Mouse (Mus musculus): Measurements from ENCODE around the gene Mid1.

Gene Mid1

DNA sequence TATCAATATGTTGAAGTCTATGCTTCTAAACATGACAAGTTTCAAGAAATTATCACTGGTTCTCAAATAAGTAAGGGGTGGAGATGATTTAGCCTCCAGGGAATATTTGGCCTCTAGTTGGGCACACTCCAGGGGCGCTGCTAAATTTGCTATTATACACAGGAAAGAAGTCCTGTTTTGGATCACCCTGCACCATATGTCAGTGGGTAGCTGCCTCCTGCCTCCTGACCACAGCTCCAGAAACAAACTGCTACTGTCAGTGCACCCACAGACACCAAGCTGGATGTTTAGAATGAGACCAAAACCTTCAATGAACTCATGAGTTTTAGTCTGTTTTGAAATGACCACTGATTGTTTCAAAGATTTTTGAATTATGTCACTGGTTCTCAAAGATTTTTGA is 128.7 kb downstream of the Mid1 start:
- DNase-seq (ENCODE audit: low spot score in 2 of 2): no peak

DNA sequence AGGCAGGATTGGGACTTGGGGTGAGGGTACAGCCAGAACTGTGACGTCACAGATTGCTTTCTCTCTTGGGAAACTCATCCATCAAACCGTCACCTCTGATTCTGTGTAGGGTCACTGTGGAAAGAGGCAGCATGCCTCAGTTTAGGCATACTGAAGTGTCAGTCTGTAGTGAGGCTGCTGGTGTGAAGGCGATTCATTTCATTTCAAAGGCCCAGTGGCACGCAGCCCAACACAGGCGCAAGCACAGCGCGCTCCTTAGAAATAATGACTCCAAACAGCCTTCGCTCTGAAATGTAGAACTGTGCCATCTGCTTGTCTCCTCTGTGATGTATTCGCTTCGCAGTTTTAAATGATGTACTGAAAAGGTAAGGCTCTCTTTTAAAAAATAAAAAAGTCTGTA is 141.9 kb downstream of the Mid1 start:
- DNase-seq (ENCODE audit: low spot score in 2 of 2): peak in 1 of 2 experiments; percentile 4

DNA sequence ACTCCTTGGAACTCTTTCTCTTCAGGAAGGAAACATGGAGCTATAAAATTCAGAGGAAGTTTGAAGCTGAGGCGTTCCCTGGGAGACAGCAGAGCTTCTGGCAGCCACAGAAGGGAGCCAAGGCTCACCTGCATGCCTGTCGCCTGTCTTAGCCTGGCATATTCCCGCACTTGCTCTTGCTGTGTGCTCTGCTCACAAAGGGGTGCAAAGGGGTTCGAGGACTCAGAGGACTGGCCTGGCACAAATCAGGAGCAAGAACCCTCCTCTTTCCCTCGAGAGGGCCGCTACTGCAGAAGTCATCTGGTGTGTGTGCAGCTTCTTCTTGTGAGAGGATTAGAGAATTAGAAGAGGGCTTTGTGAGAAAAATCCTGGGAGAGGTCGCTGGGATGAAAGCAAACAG is 142.7 kb downstream of the Mid1 start:
- DNase-seq (ENCODE audit: low spot score in 2 of 2): no peak

DNA sequence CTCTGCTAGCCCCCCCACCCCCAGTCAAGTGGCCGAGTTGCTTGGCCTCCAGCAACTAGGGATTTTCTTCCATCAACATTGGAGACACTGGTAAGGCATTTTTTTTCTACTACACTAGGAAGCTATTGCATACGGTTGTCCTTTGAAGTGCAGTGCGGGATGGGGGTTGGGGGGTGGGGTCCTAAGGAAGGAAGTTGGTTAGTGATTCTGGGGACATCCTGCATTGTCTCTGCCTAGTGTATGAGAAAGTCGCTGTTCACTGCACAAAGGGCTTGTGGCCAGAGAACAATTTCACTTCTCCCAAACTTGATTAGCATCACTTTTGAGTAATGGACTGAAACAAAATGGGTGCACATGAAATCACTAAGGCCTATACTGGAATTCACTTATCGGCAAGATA is 143.1 kb downstream of the Mid1 start:
- no peak for DNase-seq (ENCODE audit: low spot score in 2 of 2)

DNA sequence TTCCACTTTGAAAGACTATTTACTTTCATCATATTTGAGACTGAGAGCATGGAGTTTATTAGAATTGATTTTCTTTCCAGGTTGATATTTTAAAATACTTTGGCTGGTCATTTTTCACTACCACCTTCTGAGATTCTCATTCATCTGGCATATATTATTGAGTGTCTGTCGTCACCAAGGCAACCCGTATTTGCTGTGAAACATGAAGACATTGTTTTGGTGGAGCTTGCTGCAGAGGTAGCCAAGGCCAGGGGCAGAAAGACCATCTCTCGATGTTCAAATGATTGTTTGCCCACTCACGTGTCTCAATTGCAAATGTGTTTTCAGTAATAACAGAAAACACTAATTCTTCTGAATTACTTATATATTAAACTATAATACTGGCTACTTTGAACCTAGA is 145.1 kb downstream of the Mid1 start:
- DNase-seq (ENCODE audit: low spot score in 2 of 2): no peak

DNA sequence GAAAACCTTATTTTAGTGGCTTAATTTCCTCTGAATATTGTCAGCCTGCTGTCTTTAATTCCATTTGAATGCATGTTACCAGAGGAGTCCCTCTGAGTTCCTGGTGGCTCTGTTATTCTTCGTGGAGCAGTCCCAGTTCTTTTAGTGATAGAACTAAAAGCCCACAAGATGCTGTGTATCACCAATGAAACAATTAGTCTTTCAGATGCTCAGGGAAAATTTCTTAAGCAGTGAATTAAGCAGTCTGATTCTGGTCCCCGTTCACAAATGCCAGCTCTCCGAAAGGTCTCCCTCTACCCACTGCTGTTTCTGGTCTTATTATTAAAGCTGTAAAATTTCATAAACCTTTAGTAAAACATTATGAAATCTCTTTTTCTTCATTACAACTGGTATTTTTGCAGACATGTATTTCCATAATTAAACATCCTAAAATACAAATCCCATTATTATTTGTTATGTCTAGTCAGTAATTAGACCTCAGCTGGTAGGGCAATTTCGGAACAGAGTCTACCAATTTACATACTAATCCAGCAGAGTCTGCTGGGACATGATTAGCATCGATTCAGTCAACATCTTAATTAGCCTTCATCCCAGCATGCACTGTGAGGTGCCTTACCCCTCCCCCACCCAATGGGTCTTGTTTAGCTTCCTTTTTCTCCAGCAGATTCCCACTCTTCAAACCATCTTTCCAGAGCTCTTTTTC is 153.1 kb downstream of the Mid1 start:
- DNase-seq (ENCODE audit: low spot score in 2 of 2): no peak

DNA sequence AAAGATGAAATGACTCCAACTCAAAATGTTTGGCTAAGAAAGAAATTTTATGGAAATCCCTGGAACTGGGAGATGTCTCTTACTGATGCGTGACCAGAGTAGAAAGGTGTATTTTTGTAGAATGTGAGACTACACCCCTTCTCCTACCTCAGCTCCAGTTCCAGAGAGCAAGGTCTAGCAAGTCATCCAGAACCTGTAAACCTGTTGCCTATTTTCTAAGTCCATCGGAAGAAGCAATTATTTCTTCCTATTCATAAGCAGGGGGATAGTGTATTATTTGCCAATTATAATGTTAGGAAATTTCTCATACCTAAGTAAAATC is 153.6 kb downstream of the Mid1 start:
- no peak for DNase-seq (ENCODE audit: low spot score in 2 of 2)

DNA sequence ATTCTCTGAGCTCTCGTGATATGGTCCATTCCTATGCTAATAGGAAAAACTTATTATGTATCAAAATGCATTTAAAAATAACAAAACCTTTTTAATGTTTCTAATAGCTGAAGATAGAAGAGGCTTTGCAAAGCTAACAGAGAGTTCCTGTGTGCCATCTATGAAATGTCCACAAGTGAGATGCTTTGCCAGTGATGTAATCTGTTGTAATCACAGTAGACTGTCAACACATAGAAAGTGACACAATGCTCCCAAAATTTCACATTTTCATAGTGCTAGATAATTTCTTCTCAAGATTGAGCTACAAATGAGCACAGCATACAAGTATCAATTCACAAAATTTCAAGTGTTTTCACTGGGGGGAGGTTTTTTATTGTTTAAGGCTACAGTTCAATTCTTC is 158.3 kb downstream of the Mid1 start:
- DNase-seq (ENCODE audit: low spot score in 2 of 2): no peak

DNA sequence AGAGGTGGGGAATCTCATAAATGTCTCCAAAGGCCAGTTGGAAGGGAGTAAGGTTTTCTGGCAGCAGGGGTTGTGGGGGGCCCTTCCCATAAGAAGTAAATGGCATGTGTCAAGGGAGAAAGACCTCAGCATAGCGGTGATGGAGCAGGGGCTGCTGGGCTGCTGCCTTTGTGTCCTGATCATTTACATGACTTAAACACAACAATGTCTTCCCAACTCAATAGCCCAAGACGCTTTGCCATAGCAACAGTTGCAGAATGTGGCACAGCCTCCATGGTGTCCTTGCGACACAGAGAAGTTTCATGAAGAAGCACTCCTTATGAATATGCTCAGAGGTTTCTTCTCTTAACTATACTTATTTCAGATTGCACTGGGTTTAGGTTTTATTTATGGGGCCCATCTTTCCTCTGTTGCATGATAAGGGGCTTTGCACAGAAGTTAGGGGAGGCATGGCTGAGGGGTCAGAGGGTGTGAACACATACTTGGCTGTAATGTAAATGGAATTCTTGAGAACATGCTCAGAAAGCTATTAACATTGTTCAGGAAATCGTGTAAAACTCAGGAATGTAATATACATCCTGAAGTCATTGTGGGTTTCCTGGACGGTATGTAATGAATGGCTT is 159.3 kb downstream of the Mid1 start:
- no peak for DNase-seq (ENCODE audit: low spot score in 2 of 2)

DNA sequence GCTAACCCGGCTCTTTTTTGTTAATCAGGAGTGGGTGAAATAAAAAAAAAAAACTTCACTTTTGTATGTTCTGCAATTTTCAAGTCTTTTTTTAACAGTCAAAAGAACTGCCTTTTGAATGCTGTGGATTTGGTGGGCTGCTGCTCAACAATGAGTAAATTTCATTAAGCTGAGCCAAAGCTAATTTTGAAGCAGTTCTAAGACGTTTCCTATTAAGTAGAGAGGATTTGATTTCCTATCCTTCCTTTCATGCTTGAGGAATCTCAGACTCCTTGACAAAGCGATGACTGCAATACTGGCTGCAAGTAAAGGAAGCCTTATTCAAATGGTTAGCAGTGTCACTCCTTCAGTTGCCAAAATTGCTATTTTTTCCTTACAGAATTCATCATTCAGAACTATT is 161.2 kb downstream of the Mid1 start:
- no peak for DNase-seq (ENCODE audit: low spot score in 2 of 2)

DNA sequence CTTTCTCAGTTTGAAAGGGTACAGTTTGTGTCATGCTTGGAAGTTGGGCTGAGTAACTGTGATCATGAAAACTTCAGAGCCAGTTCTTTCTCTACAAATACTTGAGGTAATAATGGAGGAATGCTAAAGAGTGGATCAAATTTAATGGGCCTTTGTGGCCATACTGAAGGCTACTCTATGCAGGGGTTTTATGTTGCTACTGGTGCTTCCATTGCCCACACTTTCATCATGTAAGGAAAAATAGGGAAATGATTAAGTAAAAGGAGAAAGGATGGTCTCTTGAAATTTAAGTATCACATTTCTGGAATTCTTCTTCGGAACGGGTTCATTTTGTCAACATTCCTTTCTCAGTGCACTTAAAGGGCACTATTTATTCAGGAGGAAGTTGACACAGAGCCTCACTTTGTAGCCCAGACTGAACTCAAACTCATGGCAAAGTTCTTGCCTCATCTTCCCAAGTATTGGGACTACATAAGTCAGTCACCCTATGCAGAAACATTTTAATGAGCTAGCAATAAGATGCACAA is 176.3 kb downstream of the Mid1 start:
- no peak for DNase-seq (ENCODE audit: low spot score in 2 of 2)

DNA sequence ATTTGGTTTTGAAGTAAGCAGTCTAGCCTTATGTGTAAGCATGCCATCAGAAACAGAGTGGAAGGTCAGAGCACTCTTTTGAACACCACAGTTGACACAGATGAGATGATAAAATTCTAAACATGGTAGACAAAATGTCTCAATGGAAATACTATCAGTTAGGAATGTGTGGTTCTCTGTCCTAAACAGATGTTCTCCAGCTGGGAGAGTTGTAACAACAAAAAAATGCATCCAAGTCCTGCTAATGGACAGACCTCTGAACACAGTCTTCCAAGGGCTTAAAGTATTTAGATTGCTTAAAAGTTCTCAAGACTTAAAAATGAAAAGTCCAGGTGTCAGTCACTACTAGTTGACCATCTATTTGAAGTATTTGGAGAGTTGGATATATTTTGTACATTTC is 177.4 kb downstream of the Mid1 start:
- no peak for DNase-seq (ENCODE audit: low spot score in 2 of 2)

DNA sequence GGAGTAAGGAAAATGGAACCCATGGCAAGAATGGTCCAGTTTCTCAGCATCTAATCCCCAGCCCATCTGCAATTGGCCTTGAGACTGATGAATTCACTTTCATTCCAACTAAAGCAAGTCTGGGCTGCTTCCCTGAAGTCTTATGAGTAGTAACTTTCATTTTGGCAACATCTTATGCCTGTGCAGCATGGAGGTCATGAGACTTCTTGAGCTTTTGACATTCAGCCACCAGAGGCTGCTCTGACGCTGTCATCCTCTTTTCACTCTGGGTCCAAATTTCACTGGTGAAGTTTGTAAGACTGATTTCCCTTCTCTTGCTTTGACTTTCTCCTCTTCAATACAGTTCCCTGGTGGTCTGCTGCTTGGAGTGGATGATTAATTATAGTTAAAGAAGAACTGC is 177.8 kb downstream of the Mid1 start:
- DNase-seq (ENCODE audit: low spot score in 2 of 2): no peak

DNA sequence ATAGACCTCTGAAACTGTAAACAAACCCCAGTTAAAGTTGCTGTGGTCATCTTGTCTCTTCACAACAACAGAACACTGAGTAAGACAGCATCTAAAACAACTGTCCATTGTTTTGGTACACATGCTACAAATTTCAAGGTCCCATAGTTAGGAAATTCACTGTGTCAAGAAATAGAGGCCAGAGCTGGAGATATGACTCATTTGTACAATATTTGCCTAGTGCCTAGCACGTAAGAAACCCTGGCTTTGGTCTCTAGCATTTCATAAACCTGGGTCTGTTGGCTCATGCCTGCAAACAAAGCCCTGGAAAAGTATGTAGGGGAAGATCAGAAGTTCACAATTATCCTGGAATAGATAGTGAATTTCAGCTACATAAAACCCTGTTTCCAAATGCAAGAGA is 178.8 kb downstream of the Mid1 start:
- DNase-seq (ENCODE audit: low spot score in 2 of 2): no peak

DNA sequence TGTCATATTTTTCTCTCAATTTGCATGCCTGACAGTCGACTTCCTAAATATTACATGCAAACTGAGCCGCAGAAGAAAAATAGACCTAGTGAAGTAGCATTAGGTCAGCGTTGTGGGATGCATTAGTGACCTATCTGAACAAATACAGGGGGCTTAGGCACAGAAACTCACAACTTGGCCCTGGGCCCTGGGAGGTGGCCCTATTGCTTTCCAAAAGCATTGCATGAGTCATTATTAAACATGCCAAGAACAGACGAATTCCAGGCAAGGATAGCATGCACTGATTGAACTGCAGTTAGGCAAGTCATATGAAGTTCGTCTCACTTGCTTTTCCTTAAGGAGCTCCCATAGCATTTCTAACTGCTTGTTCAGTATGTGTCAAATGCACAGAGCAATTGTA is 183.2 kb downstream of the Mid1 start:
- no peak for DNase-seq (ENCODE audit: low spot score in 2 of 2)

DNA sequence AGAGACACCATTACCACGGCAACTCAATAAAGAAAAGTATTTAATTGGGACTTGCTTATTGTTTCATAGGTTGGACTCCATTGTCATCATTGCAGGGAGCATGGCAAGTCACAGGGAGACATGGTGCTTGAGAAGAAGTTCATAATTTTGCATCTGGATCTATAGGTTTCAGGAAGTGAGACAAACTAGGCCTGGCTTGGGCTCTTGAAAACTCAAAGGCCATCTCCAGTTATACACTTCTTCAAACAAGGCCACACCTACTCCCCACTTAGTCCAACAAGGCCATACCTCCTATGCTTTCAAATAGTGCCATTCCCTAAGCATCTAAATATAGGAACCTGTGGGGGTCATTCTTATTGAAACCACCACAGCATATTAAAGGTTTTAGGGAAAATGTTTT is 189.5 kb downstream of the Mid1 start:
- DNase-seq (ENCODE audit: low spot score in 2 of 2): no peak

DNA sequence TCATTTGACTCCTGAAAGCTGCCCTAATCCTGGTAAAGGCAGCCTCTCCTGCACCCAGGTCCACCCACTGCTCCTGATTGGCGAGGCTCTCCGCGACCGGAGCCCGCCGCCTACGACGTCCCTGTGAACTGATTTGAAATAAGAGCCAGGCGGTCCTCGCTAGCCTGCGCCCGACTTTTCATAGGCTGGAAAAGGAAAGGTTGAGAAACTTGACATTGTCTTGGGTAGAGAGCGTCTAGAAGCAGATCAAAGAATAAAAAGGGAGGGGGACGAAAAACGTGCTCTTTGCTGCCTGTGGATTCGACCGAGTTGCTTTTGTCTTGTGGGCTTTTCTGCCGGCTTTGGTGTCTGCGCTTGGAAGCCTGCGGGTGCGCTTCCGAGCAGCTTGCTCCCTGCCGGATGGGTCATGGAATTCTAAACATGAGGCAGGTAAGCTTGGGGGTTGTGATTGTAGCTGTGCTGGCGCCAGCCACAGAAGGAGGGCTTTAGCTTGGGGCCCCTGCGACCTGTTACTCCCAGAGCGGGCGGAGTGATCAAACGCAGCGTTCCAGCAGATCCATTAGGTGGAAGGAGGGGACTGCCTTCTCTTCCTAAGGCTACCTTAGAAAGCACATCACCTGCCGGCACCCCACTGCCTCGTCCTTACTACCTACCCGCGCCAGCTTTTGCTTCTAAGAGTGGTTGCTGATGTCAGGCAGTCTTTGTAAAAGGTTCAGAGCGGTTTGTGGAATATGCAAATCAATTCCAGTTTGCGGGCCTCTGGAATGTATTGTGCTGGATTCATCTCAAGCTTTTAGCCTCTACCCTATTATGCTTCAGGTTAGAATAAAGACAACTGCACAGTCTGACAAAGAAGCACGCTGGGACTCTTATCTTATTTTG is 194.7 kb downstream of the Mid1 start:
- DNase-seq (ENCODE audit: low spot score in 2 of 2): peak; percentile 9 to 38

DNA sequence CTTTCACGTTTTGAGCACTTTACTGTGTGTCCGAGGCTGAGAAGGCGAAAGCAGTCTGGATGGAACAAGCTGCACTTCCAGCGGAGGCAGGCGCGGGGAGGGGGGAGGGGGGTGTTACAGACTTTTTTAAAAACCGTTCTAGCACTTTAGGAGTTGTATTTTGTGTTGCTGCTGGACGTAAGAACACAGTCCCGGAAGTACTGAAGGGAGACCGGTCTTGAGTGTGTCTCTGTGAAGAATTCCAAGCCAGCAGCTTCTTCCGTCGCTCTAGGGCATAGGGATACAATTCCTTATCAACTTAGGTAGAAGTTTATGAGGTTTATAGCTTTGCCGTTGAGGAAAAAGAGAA is 195.3 kb downstream of the Mid1 start:
- no peak for DNase-seq (ENCODE audit: low spot score in 2 of 2)

DNA sequence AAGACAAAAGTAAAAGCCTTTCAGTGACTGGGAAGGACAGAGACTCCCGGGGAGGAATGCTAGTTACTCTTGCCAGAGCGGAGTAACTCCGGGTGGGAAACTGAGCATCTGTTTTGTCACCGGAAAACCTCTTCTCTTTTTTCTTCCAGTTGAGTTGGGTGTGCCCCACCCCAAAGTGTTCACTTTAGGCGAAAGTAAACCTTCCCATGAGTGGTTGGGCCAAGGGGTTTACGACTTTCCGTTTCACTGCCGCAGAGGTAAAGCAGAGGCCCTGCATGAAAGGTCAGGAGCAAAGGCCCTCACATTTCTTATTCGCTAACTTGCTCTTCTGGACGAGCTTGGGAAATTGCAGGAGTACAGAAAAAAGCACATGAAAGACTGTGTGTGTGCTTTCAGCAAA is 195.8 kb downstream of the Mid1 start:
- DNase-seq (ENCODE audit: low spot score in 2 of 2): no peak

DNA sequence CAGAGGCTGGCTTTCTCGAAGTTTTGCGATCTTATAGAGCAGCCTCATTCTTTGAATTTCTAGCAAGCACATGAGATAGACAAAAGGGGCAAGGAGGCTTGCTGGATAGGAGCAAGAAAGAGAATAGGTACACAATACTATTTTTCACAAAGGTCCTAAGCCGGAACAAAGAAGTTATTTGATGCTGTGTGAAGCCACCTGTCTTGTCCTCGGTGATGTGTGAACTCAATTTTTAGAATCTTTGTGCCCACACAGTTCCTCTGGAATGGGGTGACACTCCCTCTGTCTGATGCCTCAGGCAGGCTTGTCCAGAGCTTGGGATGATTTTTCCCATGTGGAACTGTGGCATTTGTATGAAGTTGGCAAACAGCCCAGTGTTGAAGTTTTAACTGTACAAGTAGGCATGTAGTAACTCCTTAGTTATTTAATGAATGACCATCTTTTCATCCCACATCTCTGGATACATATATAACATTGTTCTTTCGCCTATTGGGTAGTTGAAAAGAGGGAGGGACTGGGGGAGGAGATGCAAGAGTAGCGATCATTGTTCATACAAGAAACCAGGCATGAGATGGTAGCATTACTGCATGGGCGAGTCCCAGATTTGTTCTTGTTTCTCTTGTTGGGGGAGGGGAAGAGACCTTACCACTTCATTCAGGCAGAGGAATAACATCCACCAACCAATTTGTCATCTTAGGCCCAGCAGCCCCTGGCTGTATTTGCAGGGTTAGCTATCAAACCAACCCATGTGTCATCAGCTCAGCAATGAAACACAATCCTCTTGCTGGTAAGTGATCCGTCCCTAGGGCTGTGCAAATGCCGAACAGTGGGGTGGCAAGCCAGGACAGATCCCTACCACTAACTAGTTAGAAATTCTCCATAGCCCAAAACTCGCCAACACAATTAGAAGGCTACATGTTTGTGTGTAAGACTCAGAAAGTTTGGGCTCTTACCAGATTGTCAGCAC is 196.5 kb downstream of the Mid1 start:
- DNase-seq (ENCODE audit: low spot score in 2 of 2): no peak

DNA sequence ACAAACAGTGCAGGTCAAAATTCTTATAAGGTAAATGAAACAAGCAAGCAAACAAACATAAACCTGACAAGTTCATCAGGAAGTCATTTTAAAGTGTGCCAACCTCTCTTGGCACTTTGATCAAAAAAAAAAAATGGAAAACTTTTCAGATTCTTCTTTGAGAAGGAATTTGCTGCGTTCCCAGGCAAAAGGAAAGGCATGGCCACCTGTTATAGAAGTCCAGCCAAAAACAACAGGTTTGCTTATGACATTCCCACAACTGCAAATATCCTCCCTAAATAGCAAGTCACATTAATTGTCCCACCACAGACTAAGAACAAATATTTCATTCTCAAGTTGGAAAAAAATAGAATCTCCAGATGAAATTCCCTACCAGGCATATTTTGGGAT is 197.2 kb downstream of the Mid1 start:
- DNase-seq (ENCODE audit: low spot score in 2 of 2): no peak
